Mouse (Mus musculus) cerebellum, adult 9-11 months (tissue): ENCODE data around the gene Tmed2.
"Not testable (repeated sequence)": the region's sequence is repeated elsewhere in the genome, so short reads cannot be mapped to it uniquely, and the experiment has no call there.

ENCODE experiments used
- DNase-seq: peaks from one replicate; pipeline ENCODE4 v3.0.0; 2022

The Tmed2 gene

GRCm38 (mm10) chr5:124582515-124582914 lies 42.0 kb downstream of the Tmed2 start:
- no peak for DNase-seq

GRCm38 (mm10) chr5:124592768-124593167 lies 52.3 kb downstream of the Tmed2 start:
- DNase-seq = no peak

DNA sequence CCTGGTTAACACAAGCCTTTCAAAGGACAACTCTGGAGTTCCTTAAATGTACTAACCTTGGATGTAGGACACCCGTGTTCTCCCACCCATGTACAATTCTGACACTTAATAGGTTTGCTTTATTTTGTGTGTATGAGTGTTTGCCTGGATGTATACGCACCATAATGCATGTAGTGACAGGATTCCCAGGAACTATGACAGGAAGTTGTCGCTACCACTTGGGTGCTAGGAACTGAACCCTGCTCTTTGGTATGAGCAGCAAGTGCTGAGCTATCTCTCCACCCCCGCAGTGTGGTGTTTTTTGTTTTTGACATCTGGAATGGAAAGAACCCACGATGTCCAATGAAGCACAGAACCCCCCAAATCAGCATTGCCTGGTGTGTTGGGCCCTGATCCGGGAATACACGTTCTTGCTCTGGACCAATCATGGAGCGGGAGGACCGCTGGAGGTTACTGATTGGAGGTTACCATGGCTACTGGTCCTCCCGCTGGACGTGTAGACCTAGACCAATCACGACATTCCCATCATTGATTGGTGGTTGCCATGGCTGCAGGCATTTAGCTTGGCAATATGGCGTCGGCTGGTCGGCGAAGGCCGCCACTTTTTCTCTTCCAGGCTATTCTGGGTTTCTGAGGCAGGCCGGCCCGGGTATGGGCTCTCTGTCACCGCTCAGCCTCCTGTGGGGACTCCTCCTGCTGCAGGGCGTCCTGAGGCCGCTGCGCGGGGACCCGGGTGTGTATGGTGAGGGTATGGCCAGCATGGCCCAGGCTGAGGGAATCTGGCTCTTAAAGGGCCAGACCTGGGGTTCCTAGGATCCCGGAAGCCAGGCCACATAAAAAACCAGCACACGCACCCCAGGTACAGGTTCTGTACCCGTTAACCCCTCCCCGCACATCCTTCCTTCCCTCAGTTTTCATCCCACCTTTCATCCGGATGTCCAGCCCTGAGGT lies 58.0 kb downstream of the Tmed2 start:
- DNase-seq = peak; percentile 96

GRCm38 (mm10) chr5:124599726-124600125 lies 59.2 kb downstream of the Tmed2 start:
- not testable (repeated sequence) for DNase-seq
